Mouse (Mus musculus): ENCODE measurements at regions not wholly inside any gene's neighbourhood (a gene's known extent, or its start where the extent isn't known, plus 50 kb on each side); places are given as distances from the start of the nearest gene placed in this dataset.
A peak's percentile ranks its signal among the peaks of the same experiment; 100 is the strongest.

DNA sequence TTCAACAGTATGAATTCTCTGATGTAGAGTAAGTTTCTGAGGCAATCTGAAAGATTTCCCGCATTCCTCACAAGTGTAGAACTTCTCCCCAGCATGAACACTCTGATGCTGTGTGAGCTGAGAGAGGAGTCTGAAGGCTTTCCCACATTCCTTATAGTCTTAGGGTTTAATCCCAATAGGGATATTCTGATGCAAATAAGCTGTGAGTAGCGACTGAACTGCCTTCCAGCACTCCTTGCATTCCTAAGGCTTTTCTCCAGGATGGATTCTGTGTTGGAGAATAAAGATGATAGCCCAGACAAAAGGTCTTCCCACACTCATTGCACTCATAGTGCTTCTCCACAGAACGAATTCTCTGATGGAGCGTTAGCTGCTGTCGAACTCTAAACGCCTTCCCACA, 152.6 kb upstream of the Api5 start:
- H3K4me2 ChIP-seq (ENCODE audit: low read length), result no peak overlapping the region
- no peak for ATAC-seq
- no peaks in the 10 kb centered on the region for H3K9me3 ChIP-seq (replicated peaks; ENCODE audit: control insufficient read depth, low read length, poor library complexity, severe bottlenecking)
- H3K36me3 ChIP-seq (ENCODE audit: control insufficient read depth, insufficient read depth, low read length), result no peaks in the 10 kb centered on the region
- 32% methylated on average over 6 of the region's 6 CpGs for WGBS
- no peak overlapping the region for H3K4me3 ChIP-seq (ENCODE audit: low read depth, low read length)
- no peak overlapping the region for H3K9ac ChIP-seq (ENCODE audit: low read depth, low read length)
- H3K27ac ChIP-seq (ENCODE audit: low read length), result no peak overlapping the region
- no peaks in the 10 kb centered on the region for H3K27me3 ChIP-seq (ENCODE audit: control insufficient read depth, insufficient read depth, low read depth, low read length)
- no peaks in the 10 kb centered on the region for H3K4me1 ChIP-seq (ENCODE audit: control insufficient read depth, insufficient read depth, low read length)

DNA sequence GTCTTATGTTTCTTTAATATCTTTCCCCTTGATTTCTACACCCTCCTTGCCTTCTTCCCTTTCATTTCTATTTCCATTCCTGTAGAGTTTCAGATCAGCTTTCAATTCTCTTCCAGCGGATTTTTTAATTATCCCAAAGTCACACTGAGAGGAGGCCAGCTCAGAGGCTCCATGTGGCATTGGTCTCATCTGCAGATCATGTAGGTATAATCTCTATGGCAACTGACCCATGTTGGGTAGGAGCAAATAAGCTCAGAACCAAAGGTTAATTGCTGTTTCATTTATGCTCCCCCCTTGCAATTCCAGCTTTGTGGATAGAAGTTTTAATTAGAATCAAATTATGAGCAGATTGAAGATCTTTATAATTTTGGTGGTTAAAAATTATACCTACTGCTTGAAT, 149.3 kb upstream of the Api5 start:
- H3K4me3 ChIP-seq (ENCODE audit: low read depth, low read length), result no peak overlapping the region
- no peaks in the 10 kb centered on the region for H3K9me3 ChIP-seq (replicated peaks; ENCODE audit: control insufficient read depth, low read length, poor library complexity, severe bottlenecking)
- no peak overlapping the region for H3K9ac ChIP-seq (ENCODE audit: low read depth, low read length)
- no peak for ATAC-seq
- H3K27ac ChIP-seq (ENCODE audit: low read length), result no peak overlapping the region
- H3K36me3 ChIP-seq (ENCODE audit: control insufficient read depth, insufficient read depth, low read length), result no peaks in the 10 kb centered on the region
- no peak overlapping the region for H3K4me2 ChIP-seq (ENCODE audit: low read length)
- no peaks in the 10 kb centered on the region for H3K4me1 ChIP-seq (ENCODE audit: control insufficient read depth, insufficient read depth, low read length)
- H3K27me3 ChIP-seq (ENCODE audit: control insufficient read depth, insufficient read depth, low read depth, low read length), result no peaks in the 10 kb centered on the region
- WGBS, result 39% methylated on average over 1 of the region's 1 CpGs

DNA sequence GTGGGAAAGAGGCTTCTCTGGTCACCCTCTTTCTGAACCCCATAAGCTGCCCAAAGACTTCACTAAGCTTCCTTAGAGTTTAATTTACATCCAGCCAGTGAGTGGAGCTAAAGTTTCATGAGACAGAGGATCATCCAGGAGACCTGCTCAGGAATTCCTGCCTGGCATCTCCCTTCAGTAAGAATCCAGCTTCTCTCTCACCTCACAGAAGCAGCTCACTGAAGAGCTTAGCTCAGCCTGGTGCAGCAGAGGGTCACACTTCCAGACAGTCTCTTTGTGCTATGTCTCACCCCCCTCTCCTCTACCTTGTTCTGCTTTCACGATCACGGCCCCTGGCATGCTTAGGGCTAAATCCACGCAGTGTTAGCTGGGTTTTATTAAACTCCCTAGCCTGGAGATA, 133.7 kb upstream of the Api5 start:
- H3K36me3 ChIP-seq (ENCODE audit: control insufficient read depth, insufficient read depth, low read length), result no peaks in the 10 kb centered on the region
- no peak overlapping the region for H3K9ac ChIP-seq (ENCODE audit: low read depth, low read length)
- H3K4me3 ChIP-seq (ENCODE audit: low read depth, low read length), result no peak overlapping the region
- no peak overlapping the region for H3K4me2 ChIP-seq (ENCODE audit: low read length)
- H3K27ac ChIP-seq (ENCODE audit: low read length), result no peak overlapping the region; the same call in 1 of the 2 replicates
- H3K4me1 ChIP-seq (ENCODE audit: control insufficient read depth, insufficient read depth, low read length), result no peaks in the 10 kb centered on the region
- WGBS, result 6% methylated on average over 3 of the region's 3 CpGs
- no peaks in the 10 kb centered on the region for H3K9me3 ChIP-seq (replicated peaks; ENCODE audit: control insufficient read depth, low read length, poor library complexity, severe bottlenecking)
- no peaks in the 10 kb centered on the region for H3K27me3 ChIP-seq (ENCODE audit: control insufficient read depth, insufficient read depth, low read depth, low read length)
- ATAC-seq, result peak; percentile 73

DNA sequence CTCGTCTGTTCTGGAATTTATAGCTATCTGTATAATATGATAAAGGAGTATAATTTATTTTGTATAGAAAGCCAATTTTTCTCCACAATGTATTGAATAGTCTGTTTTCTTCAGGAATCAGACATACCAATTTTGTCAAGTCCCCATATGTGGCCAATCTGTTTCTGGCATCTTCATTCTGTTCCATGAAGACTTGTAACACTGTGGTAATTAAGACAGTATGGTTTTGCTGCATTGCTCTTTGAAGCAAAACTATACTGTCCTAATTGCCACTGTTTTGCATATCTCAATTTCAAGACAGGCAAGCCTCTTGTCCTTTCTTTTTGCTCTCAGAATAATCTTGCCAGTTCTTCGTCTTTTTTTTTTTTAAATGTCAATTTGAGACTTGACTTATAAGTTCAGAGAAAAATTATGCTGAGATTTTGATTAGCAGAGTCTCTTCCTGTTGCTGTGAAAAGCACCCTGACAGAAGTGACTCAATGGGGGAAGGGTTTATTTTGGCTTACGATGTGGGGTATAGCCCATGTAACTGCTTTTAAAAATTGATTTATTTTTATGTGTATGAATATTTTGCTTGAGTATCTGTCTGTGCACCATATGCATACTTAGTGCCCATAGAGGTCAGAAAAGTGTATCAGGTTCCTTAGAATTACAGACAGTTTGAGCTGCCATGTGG, 103.4 kb upstream of the Api5 start:
- Histone ChIP-seq H3K4me3 (ENCODE audit: low read depth, low read length) (no peak overlapping the region), H3K9ac (ENCODE audit: low read depth, low read length) (no peak overlapping the region), H3K9me3 (replicated peaks; ENCODE audit: control insufficient read depth, low read length, poor library complexity, severe bottlenecking) (no peaks in the 10 kb centered on the region), H3K4me1 (ENCODE audit: control insufficient read depth, insufficient read depth, low read length) (no peaks in the 10 kb centered on the region), H3K27ac (ENCODE audit: low read length) (no peak overlapping the region), H3K4me2 (ENCODE audit: low read length) (no peak overlapping the region), H3K36me3 (ENCODE audit: control insufficient read depth, insufficient read depth, low read length) (no peaks in the 10 kb centered on the region), H3K27me3 (ENCODE audit: control insufficient read depth, insufficient read depth, low read depth, low read length) (no peaks in the 10 kb centered on the region)
- 82% methylated on average over 3 of the region's 3 CpGs for WGBS
- no peak for ATAC-seq

DNA sequence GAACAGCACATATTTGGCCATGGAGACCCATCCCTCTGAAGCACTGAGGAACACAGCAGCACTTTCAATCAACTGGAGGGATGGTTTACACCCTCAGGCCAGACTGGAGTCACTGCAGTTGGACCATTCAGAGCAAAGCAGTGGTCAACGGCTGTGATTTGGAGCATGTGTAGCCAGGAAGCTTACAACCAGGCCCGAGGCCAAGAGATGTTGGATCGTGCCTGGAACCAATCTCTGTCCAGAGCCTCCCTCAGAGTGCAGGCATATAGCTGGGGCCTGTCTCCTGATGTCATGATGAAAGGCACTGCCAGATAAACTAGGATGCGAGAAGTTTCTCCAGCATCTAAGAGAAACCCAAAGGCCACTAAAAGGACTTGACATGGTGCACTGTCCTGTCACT, 98.7 kb upstream of the Api5 start:
- Histone ChIP-seq H3K4me1 (ENCODE audit: control insufficient read depth, insufficient read depth, low read length) (no peaks in the 10 kb centered on the region), H3K27ac (ENCODE audit: low read length) (no peak overlapping the region), H3K9me3 (replicated peaks; ENCODE audit: control insufficient read depth, low read length, poor library complexity, severe bottlenecking) (no peaks in the 10 kb centered on the region), H3K27me3 (ENCODE audit: control insufficient read depth, insufficient read depth, low read depth, low read length) (no peaks in the 10 kb centered on the region), H3K9ac (ENCODE audit: low read depth, low read length) (no peak overlapping the region), H3K4me3 (ENCODE audit: low read depth, low read length) (no peak overlapping the region), H3K4me2 (ENCODE audit: low read length) (no peak overlapping the region), H3K36me3 (ENCODE audit: control insufficient read depth, insufficient read depth, low read length) (no peaks in the 10 kb centered on the region)
- WGBS, result 92% methylated on average over 4 of the region's 4 CpGs
- ATAC-seq, result no peak

DNA sequence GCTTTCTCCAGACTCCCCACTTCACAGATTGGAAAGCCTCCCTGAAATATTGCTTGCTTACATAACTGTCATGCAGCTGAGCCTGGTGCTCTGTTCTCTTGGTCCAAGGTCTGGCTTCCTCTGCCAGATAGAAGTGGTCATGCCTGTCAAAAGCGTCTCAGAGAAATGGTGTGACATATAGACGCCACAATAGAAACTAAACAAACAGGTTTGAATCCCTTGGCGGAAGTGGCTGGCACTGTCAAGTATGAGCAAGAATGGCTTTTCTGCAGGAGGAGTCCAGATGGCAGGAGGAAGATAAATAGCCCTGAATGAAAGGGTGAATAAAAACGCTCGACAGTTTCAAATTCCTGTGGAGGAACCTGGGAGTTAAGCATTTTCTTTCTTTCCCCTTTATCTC, 93.2 kb upstream of the Api5 start:
- no peaks in the 10 kb centered on the region for H3K4me1 ChIP-seq (ENCODE audit: control insufficient read depth, insufficient read depth, low read length)
- H3K9ac ChIP-seq (ENCODE audit: low read depth, low read length), result no peak overlapping the region
- no peaks in the 10 kb centered on the region for H3K36me3 ChIP-seq (ENCODE audit: control insufficient read depth, insufficient read depth, low read length)
- H3K9me3 ChIP-seq (replicated peaks; ENCODE audit: control insufficient read depth, low read length, poor library complexity, severe bottlenecking), result no peaks in the 10 kb centered on the region
- 32% methylated on average over 5 of the region's 5 CpGs for WGBS
- ATAC-seq, result no peak
- H3K27ac ChIP-seq (ENCODE audit: low read length), result no peak overlapping the region
- no peaks in the 10 kb centered on the region for H3K27me3 ChIP-seq (ENCODE audit: control insufficient read depth, insufficient read depth, low read depth, low read length)
- no peak overlapping the region for H3K4me2 ChIP-seq (ENCODE audit: low read length)
- no peak overlapping the region for H3K4me3 ChIP-seq (ENCODE audit: low read depth, low read length)

DNA sequence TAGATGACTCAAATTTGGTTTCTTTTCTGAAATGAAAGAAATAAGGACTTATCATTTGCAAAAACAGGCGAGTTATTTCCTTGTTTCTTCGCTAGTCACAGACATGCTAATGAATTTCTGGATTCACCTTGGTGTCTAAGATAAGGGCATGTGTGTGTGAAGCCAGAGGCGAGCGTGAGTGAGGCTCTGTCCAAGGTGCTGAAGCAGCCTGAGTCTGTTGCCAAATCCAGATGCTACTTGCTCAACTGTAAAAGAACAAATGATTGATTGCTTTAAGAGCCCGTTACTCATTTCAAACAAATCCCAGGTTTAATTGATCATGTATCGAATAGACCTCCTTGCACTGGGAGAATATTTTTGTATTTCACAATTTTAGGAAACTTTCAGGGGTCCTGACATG, 86.6 kb upstream of the Api5 start:
- H3K36me3 ChIP-seq (ENCODE audit: control insufficient read depth, insufficient read depth, low read length), result no peaks in the 10 kb centered on the region
- no peak overlapping the region for H3K9ac ChIP-seq (ENCODE audit: low read depth, low read length)
- H3K9me3 ChIP-seq (replicated peaks; ENCODE audit: control insufficient read depth, low read length, poor library complexity, severe bottlenecking), result no peaks in the 10 kb centered on the region
- no peak overlapping the region for H3K4me2 ChIP-seq (ENCODE audit: low read length)
- H3K4me3 ChIP-seq (ENCODE audit: low read depth, low read length), result no peak overlapping the region
- WGBS, result 36% methylated on average over 6 of the region's 6 CpGs
- no peaks in the 10 kb centered on the region for H3K27me3 ChIP-seq (ENCODE audit: control insufficient read depth, insufficient read depth, low read depth, low read length)
- no peak overlapping the region for H3K27ac ChIP-seq (ENCODE audit: low read length)
- no peak for ATAC-seq
- H3K4me1 ChIP-seq (ENCODE audit: control insufficient read depth, insufficient read depth, low read length), result no peaks in the 10 kb centered on the region

DNA sequence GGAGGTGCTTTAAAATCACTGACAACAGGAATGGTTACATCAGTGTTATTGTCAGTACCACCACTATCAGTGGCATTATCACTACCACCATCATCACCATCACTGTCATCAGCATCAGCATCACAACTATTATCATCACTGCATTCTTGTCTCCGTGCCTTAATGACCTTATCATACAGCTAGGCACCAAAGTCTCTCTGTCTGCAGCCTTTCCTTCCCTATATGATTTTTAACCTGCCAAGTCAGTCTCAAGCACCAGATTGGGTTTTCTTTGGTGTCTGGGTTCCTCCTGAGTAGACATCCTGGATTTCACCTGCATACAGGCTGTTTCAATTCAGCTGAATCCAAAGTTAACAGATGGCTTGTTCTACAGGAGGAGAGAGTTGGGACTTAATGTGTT, 78.9 kb upstream of the Api5 start:
- Histone ChIP-seq H3K4me3 (ENCODE audit: low read depth, low read length) (no peak overlapping the region), H3K4me1 (ENCODE audit: control insufficient read depth, insufficient read depth, low read length) (no peaks in the 10 kb centered on the region), H3K27ac (ENCODE audit: low read length) (no peak overlapping the region), H3K9ac (ENCODE audit: low read depth, low read length) (no peak overlapping the region), H3K27me3 (ENCODE audit: control insufficient read depth, insufficient read depth, low read depth, low read length) (no peaks in the 10 kb centered on the region), H3K36me3 (ENCODE audit: control insufficient read depth, insufficient read depth, low read length) (no peaks in the 10 kb centered on the region), H3K9me3 (replicated peaks; ENCODE audit: control insufficient read depth, low read length, poor library complexity, severe bottlenecking) (no peaks in the 10 kb centered on the region), H3K4me2 (ENCODE audit: low read length) (no peak overlapping the region)
- ATAC-seq, result no peak
- 100% methylated on average over 1 of the region's 1 CpGs for WGBS

DNA sequence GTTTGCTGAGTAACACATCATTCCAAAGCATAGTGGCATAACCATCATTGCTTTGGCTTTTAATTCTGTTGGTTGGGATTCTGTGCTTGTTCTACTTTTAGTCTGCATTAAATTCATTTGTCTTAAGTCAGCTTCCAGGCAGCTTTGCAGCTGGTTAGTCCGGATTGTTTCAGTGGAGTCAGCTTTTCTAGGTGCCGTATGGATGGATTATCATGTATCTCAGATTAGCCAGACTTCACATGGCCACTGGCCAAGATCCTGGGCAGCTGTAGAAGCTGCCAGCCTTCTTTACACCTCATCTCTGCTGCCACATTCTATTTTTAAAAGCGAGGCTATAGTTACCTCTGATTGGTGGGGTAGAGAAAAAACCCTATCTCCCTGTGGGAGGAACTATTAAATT, 74.1 kb upstream of the Api5 start:
- no peaks in the 10 kb centered on the region for H3K36me3 ChIP-seq (ENCODE audit: control insufficient read depth, insufficient read depth, low read length)
- H3K27me3 ChIP-seq (ENCODE audit: control insufficient read depth, insufficient read depth, low read depth, low read length), result no peaks in the 10 kb centered on the region

More for the DNA sequence above, 74.1 kb upstream of the Api5 start:
- Histone ChIP-seq H3K9ac (ENCODE audit: low read depth, low read length) (no peak overlapping the region), H3K4me2 (ENCODE audit: low read length) (no peak overlapping the region), H3K9me3 (replicated peaks; ENCODE audit: control insufficient read depth, low read length, poor library complexity, severe bottlenecking) (no peaks in the 10 kb centered on the region), H3K4me3 (ENCODE audit: low read depth, low read length) (no peak overlapping the region), H3K4me1 (ENCODE audit: control insufficient read depth, insufficient read depth, low read length) (no peaks in the 10 kb centered on the region), H3K27ac (ENCODE audit: low read length) (no peak overlapping the region)
- 66% methylated on average over 3 of the region's 3 CpGs for WGBS
- ATAC-seq, result no peak
